Mouse (Mus musculus) lung, embryonic 14.5 days (tissue): Measurements from ENCODE around the gene Mfsd11. TPM values are rescaled to one million over a fixed set of nuclear protein-coding genes. Genes with fewer than 3 reads are reported as not detected.

Experiments
- ATAC-seq: fragments of 200-750 bp; cut with Nextera tagmentation; 2 replicates; pipeline ENCODE4 v1.8.0; 2017; ENCODE audit warnings: mild to moderate bottlenecking, moderate TSS enrichment, moderate library complexity; ENCODE audit not compliant: insufficient read depth
- DNase-seq: peaks from one replicate; pipeline ENCODE4 v3.0.0-alpha.2; 2015
- H3K27ac ChIP-seq: fragments of 300-500 bp; sonication (generic); 2 replicates; pipeline ENCODE4 v1.5.1; 2014; ENCODE audit warnings: low read depth, mild to moderate bottlenecking, moderate library complexity
- H3K27me3 ChIP-seq: fragments of 300-500 bp; sonication (generic); 2 replicates; pipeline ENCODE4 v1.6.1; 2014; ENCODE audit warnings: low read length, control low read depth; ENCODE audit not compliant: insufficient read depth
- H3K36me3 ChIP-seq: fragments of 300-500 bp; sonication (generic); 2 replicates; pipeline ENCODE4 v1.6.1; 2014; ENCODE audit warnings: control low read depth; ENCODE audit not compliant: insufficient read depth
- H3K4me1 ChIP-seq: fragments of 300-500 bp; sonication (generic); 2 replicates; pipeline ENCODE4 v1.6.1; 2014; ENCODE audit warnings: antibody characterized with exemption, control low read depth; ENCODE audit not compliant: insufficient read depth
- H3K4me2 ChIP-seq: fragments of 300-500 bp; sonication (generic); 2 replicates; pipeline ENCODE4 v1.6.1; 2014; ENCODE audit warnings: mild to moderate bottlenecking
- H3K4me3 ChIP-seq: fragments of 300-500 bp; sonication (generic); 2 replicates; pipeline ENCODE4 v1.5.1; 2014; ENCODE audit warnings: low read depth, low read length
- H3K9ac ChIP-seq: fragments of 300-500 bp; sonication (generic); 2 replicates; pipeline ENCODE4 v1.6.1; 2014
- H3K9me3 ChIP-seq: fragments of 300-500 bp; sonication (generic); 2 replicates; pipeline ENCODE4 v1.6.1; 2016; ENCODE audit warnings: low read depth, low read length, control low read depth
- CTCF ChIP-seq: IDR thresholded peaks from 2 replicates; pipeline ENCODE4 v1.5.1; 2016; ENCODE audit warnings: antibody characterized with exemption, low read depth
- WGBS: fragments of 180-500 bp; shearing (Covaris S2); extraction: QIAGEN DNeasy Blood & Tissue Kit; methylation state at CpG from one replicate; pipeline ENCODE4 v1.1.7; 2014; 5-methylcytosine and 5-hydroxymethylcytosine counted together
- polyA plus RNA-seq: library from polyadenylated mRNA; unstranded; fragments of >200 nt; fragmentation: Nextera tagmentation; extraction: Ambion mirVana; gene quantifications from 2 replicates; pipeline ENCODE4 v1.2.1, GENCODE M21; 2014

Mfsd11 gene
- polyA plus RNA-seq, 1 experiment from 2014 or later, result 31.8 TPM

- TF ChIP-seq CTCF, result no peak
- Histone ChIP-seq H3K4me2 (peak overlapping the region; percentile 86), H3K4me3 (peak overlapping the region; percentile 73), H3K27ac (peak overlapping the region; percentile 78), H3K27me3 (no peaks in the 10 kb centered on the region), H3K4me1 (peaks cover 7% of the 10 kb centered on the region; the same call in 1 of the 2 replicates), H3K36me3 (no peaks in the 10 kb centered on the region), H3K9ac (peak overlapping the region; percentile 80), H3K9me3 (no peaks in the 10 kb centered on the region)
- ATAC-seq (no peak), DNase-seq (no peak)
- 34% methylated on average over 17 of the region's 17 CpGs for WGBS
These were observed 25.4 kb upstream of the Mfsd11 start for GRCm38 (mm10) chr11:116826550-116827504.

- H3K4me3 ChIP-seq, result peak within 1 kb of the TSS; percentile 73
- H3K27ac ChIP-seq, result peak within 1 kb of the TSS; percentile 78
- peak within 1 kb of the TSS; percentile 86 for H3K4me2 ChIP-seq
- no peaks in the 10 kb centered on the region for H3K27me3 ChIP-seq
- no peaks in the 10 kb centered on the region for H3K9me3 ChIP-seq
- H3K36me3 ChIP-seq, result peaks cover 2% of the 10 kb centered on the region; the same call in 1 of the 2 replicates
- H3K4me1 ChIP-seq, result peaks cover 7% of the 10 kb centered on the region; the same call in 1 of the 2 replicates
- no peak for TF ChIP-seq CTCF
- DNase-seq (peak; percentile 91), ATAC-seq (peak; percentile 63)
- peak within 1 kb of the TSS; percentile 80 for H3K9ac ChIP-seq
- under 1% methylated on average over 71 of the region's 71 CpGs for WGBS
These were observed 24.6 kb upstream of the Mfsd11 start, which contains the start of gene Mxra7 for GRCm38 (mm10) chr11:116827534-116828165. Mxra7 (minus strand) TSS chr11:116828046.

DNA sequence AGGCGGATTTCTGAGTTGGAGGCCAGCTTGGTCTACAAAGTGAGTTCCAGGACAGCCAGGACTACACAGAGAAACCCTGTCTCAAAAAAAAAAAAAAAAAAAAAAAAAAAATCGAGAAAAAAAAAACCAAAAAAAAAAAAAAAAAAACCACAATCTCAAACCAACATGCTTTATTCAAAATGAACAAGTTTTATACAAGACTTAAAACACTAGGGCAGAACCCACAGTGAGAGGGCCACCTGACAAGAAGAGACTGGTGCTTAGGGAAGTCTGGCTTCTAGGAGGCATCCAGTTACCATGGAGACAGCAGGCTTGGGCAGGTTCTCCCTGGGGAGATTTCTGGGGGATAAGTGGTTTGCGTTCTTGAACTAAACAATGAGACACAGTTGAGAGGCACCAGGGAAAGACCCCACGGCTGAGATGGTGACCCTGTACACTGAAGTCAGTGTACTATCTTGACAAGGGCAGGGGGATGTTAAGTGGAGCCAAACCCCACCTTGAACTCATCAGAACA, 20.0 kb upstream of the Mfsd11 start:
- no peaks in the 10 kb centered on the region for H3K9me3 ChIP-seq
- peaks cover 47% of the 10 kb centered on the region for H3K36me3 ChIP-seq
- no peak overlapping the region for H3K4me3 ChIP-seq
- WGBS, result 27% methylated on average over 4 of the region's 4 CpGs
- ATAC-seq, result no peak
- TF ChIP-seq CTCF, result no peak
- no peaks in the 10 kb centered on the region for H3K4me1 ChIP-seq
- H3K9ac ChIP-seq, result no peak overlapping the region
- H3K4me2 ChIP-seq, result no peak overlapping the region
- H3K27ac ChIP-seq, result no peak overlapping the region
- no peak for DNase-seq
- no peaks in the 10 kb centered on the region for H3K27me3 ChIP-seq

DNA sequence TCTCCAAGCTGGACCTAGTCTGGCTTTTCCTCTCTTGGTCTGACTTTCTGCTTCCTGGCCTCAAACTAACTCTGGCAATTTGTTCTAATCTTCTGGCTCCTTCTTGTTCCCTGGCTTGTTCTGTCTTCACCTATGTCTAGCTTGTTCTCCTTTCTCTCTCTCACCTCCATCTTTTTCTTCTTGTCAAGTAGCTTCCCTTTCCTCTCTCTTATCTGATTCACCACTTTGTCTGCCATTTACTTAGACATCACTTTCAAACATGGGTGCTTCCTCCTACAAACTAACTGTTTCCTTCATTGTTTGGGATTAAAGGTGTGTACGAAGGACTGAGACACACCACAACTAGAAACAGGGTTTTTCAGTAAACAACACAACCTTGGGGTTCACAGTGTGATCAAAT, 17.3 kb upstream of the Mfsd11 start:
- no peak for DNase-seq
- Histone ChIP-seq H3K27ac (no peak overlapping the region), H3K9ac (no peak overlapping the region), H3K27me3 (no peaks in the 10 kb centered on the region), H3K4me1 (no peaks in the 10 kb centered on the region), H3K4me2 (no peak overlapping the region), H3K4me3 (no peak overlapping the region), H3K36me3 (peaks cover 74% of the 10 kb centered on the region), H3K9me3 (no peaks in the 10 kb centered on the region)
- whole genome bisulfite sequencing, result 82% methylated on average over 1 of the region's 1 CpGs
- ATAC-seq, result no peak
- TF ChIP-seq CTCF, result no peak

- TF ChIP-seq CTCF, result no peak
These were observed 16.0 kb upstream of the Mfsd11 start for GRCm38 (mm10) chr11:116836283-116836682.

GRCm38 (mm10) chr11:116837441-116837840, 14.8 kb upstream of the Mfsd11 start:
- Histone ChIP-seq H3K27me3 (no peaks in the 10 kb centered on the region), H3K4me3 (no peak overlapping the region), H3K9ac (no peak overlapping the region), H3K4me2 (no peak overlapping the region), H3K9me3 (no peaks in the 10 kb centered on the region), H3K4me1 (peaks cover 3% of the 10 kb centered on the region; the same call in 1 of the 2 replicates), H3K27ac (no peak overlapping the region), H3K36me3 (peaks cover 92% of the 10 kb centered on the region)
- DNase-seq (no peak), ATAC-seq (no peak)
- TF ChIP-seq CTCF, result 0 out of 2 replicates have a peak, but pooled peaks have one; percentile 6
- 93% methylated on average over 10 of the region's 10 CpGs for WGBS

More at GRCm38 (mm10) chr11:116836283-116836682, 16.0 kb upstream of the Mfsd11 start:
- Histone ChIP-seq H3K9ac (no peak overlapping the region), H3K4me3 (no peak overlapping the region), H3K9me3 (no peaks in the 10 kb centered on the region), H3K4me2 (no peak overlapping the region), H3K4me1 (peaks cover 3% of the 10 kb centered on the region; the same call in 1 of the 2 replicates), H3K36me3 (peaks cover 87% of the 10 kb centered on the region), H3K27me3 (no peaks in the 10 kb centered on the region), H3K27ac (no peak overlapping the region)
- ATAC-seq, result no peak
- DNase-seq, result no peak
- 89% methylated on average over 4 of the region's 4 CpGs for WGBS
